Mouse (Mus musculus): ENCODE results near the gene Pck2. TPM values are rescaled to one million over a fixed set of nuclear protein-coding genes. Genes with fewer than 3 reads are reported as not detected.

The Pck2 gene
- polyA plus RNA-seq, 1 experiment from 2014 or later, result 23.6 TPM

DNA sequence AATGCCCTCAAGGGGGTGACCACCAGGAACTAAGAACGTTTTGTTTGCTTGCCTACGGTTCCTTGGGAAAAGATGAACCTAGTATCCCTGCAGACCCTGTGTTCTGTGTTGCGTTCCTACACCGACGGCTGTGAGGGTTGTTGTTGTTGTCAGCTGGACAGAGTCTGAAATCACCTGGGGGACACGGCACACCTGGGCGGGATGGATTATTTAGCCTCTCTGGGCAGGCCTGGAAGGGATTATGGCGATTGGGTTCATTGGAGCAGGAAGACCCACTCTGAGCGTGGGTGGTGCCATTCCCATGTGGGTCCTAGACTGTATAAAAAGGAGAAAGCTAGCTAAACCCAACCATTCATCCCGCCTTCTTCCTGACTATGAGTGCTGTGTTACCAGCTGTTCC, 21.8 kb downstream of the Pck2 start:
- Histone ChIP-seq H3K4me3 (peak overlapping the region; percentile 79), H3K4me1 (peaks cover 25% of the 10 kb centered on the region), H3K36me3 (replicated peaks) (peaks cover 39% of the 10 kb centered on the region), H3K9me3 (no peaks in the 10 kb centered on the region), H3K27me3 (replicated peaks; ENCODE audit: low read depth, poor library complexity, severe bottlenecking) (no peaks in the 10 kb centered on the region), H3K27ac (replicated peaks) (no peak overlapping the region)
- no peak for DNase-seq (ENCODE audit: low spot score)
- WGBS, result 81% methylated on average over 10 of the region's 10 CpGs

DNA sequence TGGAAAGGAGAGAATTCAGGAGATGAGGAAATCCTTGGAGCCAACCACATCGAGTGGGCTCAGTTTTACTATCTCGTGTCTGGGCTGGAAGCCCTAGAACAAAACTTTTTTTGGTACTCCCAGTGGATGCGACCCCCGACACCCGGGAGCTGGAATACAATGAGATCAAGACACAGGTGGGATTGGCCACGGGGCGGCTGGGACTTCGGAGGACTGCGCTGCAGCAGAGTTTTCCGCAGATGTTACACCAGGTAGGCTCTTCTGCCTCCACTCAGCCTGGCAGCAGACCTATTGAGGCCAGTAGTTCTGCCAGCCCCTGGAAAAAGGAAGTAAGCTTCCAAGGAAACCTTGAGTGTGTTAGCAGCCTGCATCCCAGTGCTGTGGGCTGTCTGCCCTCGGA, 23.2 kb downstream of the Pck2 start:
- peaks cover 22% of the 10 kb centered on the region for H3K4me1 ChIP-seq
- no peaks in the 10 kb centered on the region for H3K9me3 ChIP-seq
- WGBS, result 89% methylated on average over 11 of the region's 11 CpGs
- H3K36me3 ChIP-seq (replicated peaks), result peaks cover 53% of the 10 kb centered on the region
- no peak overlapping the region for H3K27ac ChIP-seq (replicated peaks)
- no peaks in the 10 kb centered on the region for H3K27me3 ChIP-seq (replicated peaks; ENCODE audit: low read depth, poor library complexity, severe bottlenecking)
- DNase-seq (ENCODE audit: low spot score), result no peak
- H3K4me3 ChIP-seq, result no peak overlapping the region

DNA sequence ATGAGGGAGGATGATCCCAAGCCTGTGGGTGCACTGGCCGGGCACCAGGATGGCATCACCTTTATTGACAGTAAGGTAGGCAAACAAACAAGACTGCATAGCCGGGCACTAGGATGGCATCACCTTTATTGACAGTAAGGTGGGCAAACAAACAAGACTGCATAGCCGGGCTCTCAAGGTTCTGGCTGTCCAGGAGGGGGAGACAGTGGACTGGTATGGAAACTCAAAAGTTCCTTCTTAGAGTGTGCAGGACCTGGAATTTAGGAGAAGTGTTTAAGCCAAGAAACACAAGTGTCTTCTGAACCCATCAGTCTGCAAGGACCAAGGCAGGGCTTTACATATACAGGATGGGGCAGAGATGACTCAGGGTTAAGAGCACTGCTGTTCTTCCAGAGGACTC, 25.7 kb downstream of the Pck2 start:
- peaks cover 16% of the 10 kb centered on the region for H3K4me1 ChIP-seq
- H3K9me3 ChIP-seq, result no peaks in the 10 kb centered on the region
- H3K27me3 ChIP-seq (replicated peaks; ENCODE audit: low read depth, poor library complexity, severe bottlenecking), result no peaks in the 10 kb centered on the region
- no peak for DNase-seq (ENCODE audit: low spot score)
- H3K36me3 ChIP-seq (replicated peaks), result peaks cover 75% of the 10 kb centered on the region
- H3K27ac ChIP-seq (replicated peaks), result no peak overlapping the region
- WGBS, result 79% methylated on average over 3 of the region's 3 CpGs
- H3K4me3 ChIP-seq, result no peak overlapping the region

DNA sequence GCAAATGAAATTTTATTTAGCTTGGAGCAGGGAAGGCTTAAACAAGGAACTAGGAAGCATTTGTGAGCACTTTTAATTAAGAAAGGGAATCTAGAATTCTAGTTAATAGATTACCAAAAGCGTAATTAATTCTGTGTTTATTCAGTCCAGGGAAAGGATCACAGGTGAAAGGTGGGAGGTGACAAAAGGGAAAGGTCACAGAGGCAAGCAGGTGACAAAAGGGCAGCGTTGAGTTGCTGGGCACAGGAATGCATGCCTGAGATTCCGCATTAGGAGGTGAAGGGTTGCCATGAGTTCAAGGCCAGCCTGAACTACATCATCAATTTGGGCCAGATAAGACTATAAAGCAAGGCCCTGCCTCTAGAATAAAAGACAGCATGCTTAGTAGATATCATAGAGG, 27.4 kb downstream of the Pck2 start:
- Histone ChIP-seq H3K36me3 (replicated peaks) (peaks cover 77% of the 10 kb centered on the region), H3K27me3 (replicated peaks; ENCODE audit: low read depth, poor library complexity, severe bottlenecking) (no peaks in the 10 kb centered on the region), H3K4me1 (no peaks in the 10 kb centered on the region), H3K27ac (replicated peaks) (no peak overlapping the region), H3K4me3 (no peak overlapping the region), H3K9me3 (no peaks in the 10 kb centered on the region)
- 87% methylated on average over 3 of the region's 3 CpGs for WGBS
- no peak for DNase-seq (ENCODE audit: low spot score)

DNA sequence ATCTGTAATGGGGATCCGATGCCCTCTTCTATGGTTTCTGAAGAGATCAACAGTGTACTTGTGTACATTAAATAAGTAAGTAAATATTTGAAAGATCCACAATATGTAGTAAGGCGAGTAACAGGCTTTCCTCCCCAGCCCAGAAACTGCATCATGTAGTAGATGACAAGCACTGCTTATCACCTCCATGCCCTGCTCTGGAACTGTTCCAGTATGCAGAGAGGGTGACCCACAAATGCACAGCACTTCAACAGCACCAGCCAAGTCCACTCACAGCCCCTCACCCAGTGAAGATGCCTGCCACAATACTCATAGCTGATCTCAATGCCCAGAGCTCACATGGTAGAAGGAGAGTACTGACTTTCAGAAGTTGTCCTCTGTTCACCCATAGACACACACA, 30.5 kb downstream of the Pck2 start:
- H3K36me3 ChIP-seq (replicated peaks), result peaks cover 51% of the 10 kb centered on the region
- no peak overlapping the region for H3K27ac ChIP-seq (replicated peaks)
- no peak for DNase-seq (ENCODE audit: low spot score)
- no peaks in the 10 kb centered on the region for H3K9me3 ChIP-seq
- no peak overlapping the region for H3K4me3 ChIP-seq
- H3K4me1 ChIP-seq, result peaks cover 4% of the 10 kb centered on the region
- H3K27me3 ChIP-seq (replicated peaks; ENCODE audit: low read depth, poor library complexity, severe bottlenecking), result no peaks in the 10 kb centered on the region
- 89% methylated on average over 2 of the region's 2 CpGs for WGBS

DNA sequence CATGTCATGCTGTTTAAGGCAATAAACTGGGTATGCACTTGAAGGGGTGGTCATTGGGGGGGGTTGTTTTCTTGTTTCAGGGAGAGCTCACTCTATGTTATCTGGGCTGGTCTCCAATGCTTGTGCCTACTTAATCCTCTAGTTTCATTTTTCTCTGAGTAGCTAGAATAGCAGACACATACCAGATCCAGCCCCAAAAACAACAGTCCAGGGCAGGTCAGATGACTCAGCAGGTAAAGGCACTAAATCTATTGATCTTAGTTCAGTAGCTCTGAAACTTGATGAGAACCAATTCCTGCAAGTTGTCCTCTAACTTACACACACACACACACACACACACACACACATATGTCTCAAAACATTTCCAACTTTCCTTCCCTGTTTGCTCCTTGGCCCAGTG, 31.7 kb downstream of the Pck2 start:
- no peak for DNase-seq (ENCODE audit: low spot score)
- no peaks in the 10 kb centered on the region for H3K9me3 ChIP-seq
- H3K27me3 ChIP-seq (replicated peaks; ENCODE audit: low read depth, poor library complexity, severe bottlenecking), result no peaks in the 10 kb centered on the region
- H3K4me1 ChIP-seq, result peaks cover 12% of the 10 kb centered on the region
- no peak overlapping the region for H3K27ac ChIP-seq (replicated peaks)
- H3K36me3 ChIP-seq (replicated peaks), result peaks cover 39% of the 10 kb centered on the region
- no peak overlapping the region for H3K4me3 ChIP-seq

DNA sequence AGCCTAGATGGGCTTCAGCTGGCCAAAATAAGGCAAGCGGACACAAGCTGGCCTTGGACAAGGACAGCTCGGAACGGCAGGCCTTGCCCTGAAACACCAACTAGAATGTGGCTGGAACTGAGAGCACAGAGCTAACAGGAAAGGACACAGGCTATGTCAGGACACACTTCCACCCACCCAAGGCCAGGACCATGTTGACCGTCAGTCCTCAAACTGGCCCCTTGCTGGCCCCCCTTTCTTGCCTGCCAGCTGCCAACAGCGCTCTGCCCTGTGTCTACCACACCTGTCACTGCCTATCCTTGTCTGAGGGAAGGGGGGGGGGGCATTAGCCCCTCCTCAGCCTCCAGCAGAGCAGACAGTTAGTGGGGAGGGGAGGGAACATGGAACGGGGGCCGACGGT, 35.2 kb downstream of the Pck2 start, which contains the start of gene Fitm1:
Fitm1 (plus strand) TSS at position 316 of the 400 bp plus-strand sequence.
- WGBS, result 77% methylated on average over 8 of the region's 8 CpGs
- H3K4me3 ChIP-seq, result 0 out of 2 replicates have a peak within 1 kb of the TSS, but pooled peaks have one; percentile 5
- no peak for DNase-seq (ENCODE audit: low spot score)
- no peaks in the 10 kb centered on the region for H3K9me3 ChIP-seq
- peaks cover 29% of the 10 kb centered on the region for H3K4me1 ChIP-seq
- peaks cover 10% of the 10 kb centered on the region for H3K36me3 ChIP-seq (replicated peaks)
- H3K27ac ChIP-seq (replicated peaks), result peak within 1 kb of the TSS; percentile 54; the same call in 1 of the 2 replicates
- no peaks in the 10 kb centered on the region for H3K27me3 ChIP-seq (replicated peaks; ENCODE audit: low read depth, poor library complexity, severe bottlenecking)

DNA sequence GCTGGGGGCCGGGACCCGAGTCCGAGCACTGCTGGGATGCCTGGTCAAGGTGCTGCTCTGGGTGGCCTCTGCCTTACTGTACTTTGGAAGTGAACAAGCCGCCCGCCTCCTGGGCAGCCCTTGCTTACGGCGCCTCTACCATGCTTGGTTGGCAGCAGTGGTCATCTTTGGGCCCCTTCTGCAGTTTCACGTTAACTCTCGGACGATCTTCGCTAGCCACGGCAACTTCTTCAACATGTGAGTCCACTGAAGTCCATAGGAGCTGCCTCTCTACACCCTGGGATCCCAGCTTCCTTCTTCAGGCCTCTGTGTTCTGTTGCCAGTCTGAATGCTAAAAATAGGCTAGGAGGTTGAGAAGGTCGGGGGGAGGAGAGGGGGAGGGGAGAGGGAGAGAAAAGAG, 35.6 kb downstream of the Pck2 start:
- Histone ChIP-seq H3K36me3 (replicated peaks) (peaks cover 12% of the 10 kb centered on the region), H3K27me3 (replicated peaks; ENCODE audit: low read depth, poor library complexity, severe bottlenecking) (no peaks in the 10 kb centered on the region), H3K4me1 (peaks cover 29% of the 10 kb centered on the region), H3K9me3 (no peaks in the 10 kb centered on the region), H3K4me3 (0 out of 2 replicates have a peak overlapping the region, but pooled peaks have one; percentile 5), H3K27ac (replicated peaks) (peak overlapping the region; percentile 54; the same call in 1 of the 2 replicates)
- no peak for DNase-seq (ENCODE audit: low spot score)
- WGBS, result 68% methylated on average over 13 of the region's 13 CpGs

DNA sequence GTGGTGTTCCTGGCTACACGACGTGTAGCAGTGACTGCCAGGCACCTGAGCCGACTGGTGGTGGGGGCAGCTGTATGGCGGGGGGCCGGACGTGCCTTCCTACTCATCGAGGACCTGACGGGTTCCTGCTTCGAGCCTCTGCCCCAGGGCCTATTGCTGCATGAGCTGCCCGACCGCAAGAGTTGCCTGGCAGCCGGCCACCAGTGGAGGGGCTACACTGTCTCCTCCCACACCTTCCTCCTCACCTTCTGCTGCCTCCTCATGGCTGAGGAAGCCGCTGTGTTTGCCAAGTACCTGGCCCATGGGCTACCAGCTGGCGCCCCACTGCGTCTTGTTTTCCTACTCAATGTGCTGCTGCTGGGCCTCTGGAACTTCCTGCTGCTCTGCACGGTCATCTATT, 36.3 kb downstream of the Pck2 start:
- Histone ChIP-seq H3K4me1 (peaks cover 29% of the 10 kb centered on the region), H3K36me3 (replicated peaks) (peaks cover 16% of the 10 kb centered on the region), H3K27ac (replicated peaks) (no peak overlapping the region), H3K4me3 (no peak overlapping the region), H3K27me3 (replicated peaks; ENCODE audit: low read depth, poor library complexity, severe bottlenecking) (no peaks in the 10 kb centered on the region), H3K9me3 (no peaks in the 10 kb centered on the region)
- 82% methylated on average over 16 of the region's 16 CpGs for WGBS
- no peak for DNase-seq (ENCODE audit: low spot score)

DNA sequence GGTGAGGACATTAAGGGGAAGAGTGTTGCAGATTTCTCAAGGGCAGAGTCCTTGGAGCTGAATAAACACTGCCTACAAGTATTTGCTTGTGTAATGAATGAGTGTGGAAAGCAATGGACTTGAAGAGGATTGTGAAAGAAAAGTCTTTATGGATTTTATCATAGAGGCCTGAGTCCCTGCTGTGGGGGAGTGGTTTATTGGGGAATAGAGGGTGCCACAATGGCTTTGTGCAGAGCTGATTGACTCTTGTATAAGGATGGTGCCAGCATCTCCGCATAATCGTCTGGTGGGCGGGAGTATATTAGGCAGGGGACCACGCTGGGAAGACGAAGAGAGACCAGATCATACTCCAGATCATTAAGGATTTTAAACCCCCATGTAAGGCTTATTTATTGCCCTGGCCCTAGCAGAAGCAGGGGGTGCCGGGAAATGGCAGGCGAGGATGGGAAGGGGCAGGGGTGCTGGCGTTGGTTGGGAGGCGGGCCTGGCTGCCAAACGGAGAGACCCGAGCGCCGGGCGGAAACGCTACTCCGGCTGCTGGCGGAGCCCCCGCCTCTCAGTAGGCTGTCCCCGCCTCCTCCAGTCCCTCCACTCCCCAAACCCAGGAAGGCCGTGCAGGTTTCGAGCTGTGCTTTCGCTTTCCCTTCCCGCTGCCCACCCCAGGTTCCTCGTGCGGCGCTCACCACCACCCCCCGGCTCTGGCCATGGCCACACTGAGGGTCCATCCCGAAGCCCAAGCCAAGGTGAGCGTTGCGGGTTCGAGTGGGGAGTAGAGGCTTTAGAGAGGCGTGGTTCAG, 38.0 kb downstream of the Pck2 start, which contains the start of gene Psme1:
Psme1 (plus strand) TSS at position 253 of the 797 bp plus-strand sequence.
- peak within 1 kb of the TSS; percentile 90 for H3K27ac ChIP-seq (replicated peaks)
- whole genome bisulfite sequencing, result 1% methylated on average over 32 of the region's 32 CpGs
- peak within 1 kb of the TSS; percentile 70 for H3K4me3 ChIP-seq
- no peaks in the 10 kb centered on the region for H3K27me3 ChIP-seq (replicated peaks; ENCODE audit: low read depth, poor library complexity, severe bottlenecking)
- H3K4me1 ChIP-seq, result peaks cover 29% of the 10 kb centered on the region
- H3K36me3 ChIP-seq (replicated peaks), result peaks cover 24% of the 10 kb centered on the region
- H3K9me3 ChIP-seq, result no peaks in the 10 kb centered on the region
- peak; percentile 89 for DNase-seq (ENCODE audit: low spot score)

DNA sequence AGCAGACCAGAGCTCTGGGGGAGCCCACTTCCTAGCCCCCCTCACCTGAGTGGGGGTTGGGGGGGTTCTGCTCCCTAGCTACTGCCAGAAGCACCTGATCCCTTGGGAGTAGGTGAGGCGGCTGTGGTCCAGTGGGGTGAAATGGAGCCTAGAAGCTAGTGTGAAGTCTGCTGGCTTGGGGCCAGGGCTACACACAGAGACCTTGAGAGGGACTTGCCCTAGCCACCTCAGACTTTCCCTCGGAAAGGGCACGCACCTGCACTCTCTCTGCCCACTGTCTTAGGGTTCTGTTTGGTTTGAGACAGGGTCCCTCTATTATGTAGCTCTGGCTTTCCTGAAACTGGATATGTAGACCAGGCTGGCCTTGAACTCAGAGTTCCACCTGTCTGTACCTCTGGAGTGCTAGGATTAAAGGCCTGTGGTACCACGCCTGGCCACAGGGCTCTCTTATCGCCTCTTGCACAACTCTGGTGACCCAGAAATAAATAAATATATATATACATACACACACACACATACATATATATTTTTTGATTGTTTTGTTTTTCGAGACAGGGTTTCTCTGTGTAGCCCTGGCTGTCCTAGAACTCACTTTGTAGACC, 38.7 kb downstream of the Pck2 start:
- Histone ChIP-seq H3K4me1 (peaks cover 29% of the 10 kb centered on the region), H3K4me3 (peak overlapping the region; percentile 70), H3K36me3 (replicated peaks) (peaks cover 24% of the 10 kb centered on the region), H3K27ac (replicated peaks) (peak overlapping the region; percentile 90), H3K9me3 (no peaks in the 10 kb centered on the region), H3K27me3 (replicated peaks; ENCODE audit: low read depth, poor library complexity, severe bottlenecking) (peaks cover 1% of the 10 kb centered on the region)
- no peak for DNase-seq (ENCODE audit: low spot score)
- WGBS, result 31% methylated on average over 6 of the region's 6 CpGs

DNA sequence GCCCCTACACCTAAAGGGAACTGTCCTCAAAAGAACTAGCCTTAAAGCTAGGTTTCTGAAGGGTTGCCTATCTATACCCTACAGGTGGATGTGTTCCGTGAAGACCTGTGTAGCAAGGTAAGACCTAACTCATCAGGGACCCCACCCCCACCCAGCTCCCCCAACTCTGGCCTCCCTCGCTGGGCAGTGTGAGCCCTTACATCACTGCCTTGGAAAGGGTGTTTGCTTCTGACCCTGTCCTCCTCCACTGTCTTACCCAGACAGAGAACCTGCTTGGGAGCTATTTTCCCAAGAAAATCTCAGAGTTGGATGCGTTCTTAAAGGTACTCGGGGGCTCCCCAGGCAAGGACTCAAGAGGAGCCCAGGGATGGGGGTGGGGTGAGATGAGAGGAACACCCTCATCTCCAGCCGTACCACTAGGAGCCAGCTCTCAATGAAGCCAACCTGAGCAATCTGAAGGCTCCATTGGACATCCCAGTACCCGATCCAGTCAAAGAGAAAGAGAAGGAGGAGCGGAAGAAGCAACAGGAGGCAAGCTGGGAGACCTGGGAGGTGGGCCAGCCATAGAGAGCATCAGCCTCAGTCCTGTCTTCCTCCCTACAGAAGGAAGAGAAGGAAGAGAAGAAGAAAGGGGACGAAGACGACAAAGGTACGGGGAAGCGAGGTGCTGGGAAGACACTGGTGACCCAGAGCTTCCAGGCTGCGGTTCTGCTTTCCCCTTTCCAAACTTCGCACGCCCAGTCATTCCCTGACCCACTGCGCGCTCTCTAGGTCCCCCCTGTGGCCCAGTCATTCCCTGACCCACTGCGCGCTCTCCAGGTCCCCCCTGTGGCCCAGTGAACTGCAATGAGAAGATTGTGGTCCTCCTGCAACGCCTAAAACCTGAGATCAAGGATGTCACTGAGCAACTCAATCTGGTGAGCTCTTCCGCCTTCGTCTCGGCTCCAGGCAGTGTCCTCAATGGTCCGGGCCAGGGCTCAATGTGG, 39.7 kb downstream of the Pck2 start:
- no peaks in the 10 kb centered on the region for H3K9me3 ChIP-seq
- H3K36me3 ChIP-seq (replicated peaks), result peaks cover 24% of the 10 kb centered on the region
- WGBS, result 85% methylated on average over 23 of the region's 23 CpGs
- peaks cover 11% of the 10 kb centered on the region for H3K27me3 ChIP-seq (replicated peaks; ENCODE audit: low read depth, poor library complexity, severe bottlenecking)
- H3K4me1 ChIP-seq, result peaks cover 36% of the 10 kb centered on the region
- no peak for DNase-seq (ENCODE audit: low spot score)
- H3K4me3 ChIP-seq, result no peak overlapping the region
- no peak overlapping the region for H3K27ac ChIP-seq (replicated peaks)

Measured in embryonic facial prominence, embryonic 10.5 days (tissue).